Mouse (Mus musculus): ENCODE measurements around the gene Lig4.

DNA sequence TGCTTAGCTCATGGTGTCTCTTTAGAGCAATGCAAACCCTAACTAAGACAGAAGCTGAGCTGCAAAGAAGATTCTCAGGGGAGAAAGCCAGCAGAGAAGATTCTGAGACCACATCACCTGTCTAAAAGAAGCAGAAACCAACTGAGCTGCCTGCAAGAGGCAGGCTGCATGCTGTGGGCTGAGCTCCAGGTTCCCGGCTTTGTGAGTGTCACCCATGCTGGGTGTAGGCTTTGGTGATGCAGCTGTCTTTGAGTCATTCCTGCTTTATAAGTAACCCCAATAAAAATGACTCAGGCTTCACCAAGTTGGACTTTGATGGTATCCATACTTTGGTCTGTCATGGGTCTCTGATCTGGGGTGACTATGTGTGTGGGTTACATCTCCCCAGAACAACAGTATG, 38.8 kb upstream of the Lig4 start:
- TF ChIP-seq CTCF (IDR thresholded peaks at IDR 0.05; ENCODE audit: control insufficient read depth, insufficient read depth, insufficient read length) (no peak), MYOD1 (IDR thresholded peaks at IDR 0.05; ENCODE audit: control insufficient read depth, insufficient read length, low read depth) (peak; percentile 83), CEBPB (IDR thresholded peaks at IDR 0.05; ENCODE audit: low read depth) (no peak)
